Comparison of ENCODE assay signal across 9 mouse cellular contexts in the genomic region with DNA sequence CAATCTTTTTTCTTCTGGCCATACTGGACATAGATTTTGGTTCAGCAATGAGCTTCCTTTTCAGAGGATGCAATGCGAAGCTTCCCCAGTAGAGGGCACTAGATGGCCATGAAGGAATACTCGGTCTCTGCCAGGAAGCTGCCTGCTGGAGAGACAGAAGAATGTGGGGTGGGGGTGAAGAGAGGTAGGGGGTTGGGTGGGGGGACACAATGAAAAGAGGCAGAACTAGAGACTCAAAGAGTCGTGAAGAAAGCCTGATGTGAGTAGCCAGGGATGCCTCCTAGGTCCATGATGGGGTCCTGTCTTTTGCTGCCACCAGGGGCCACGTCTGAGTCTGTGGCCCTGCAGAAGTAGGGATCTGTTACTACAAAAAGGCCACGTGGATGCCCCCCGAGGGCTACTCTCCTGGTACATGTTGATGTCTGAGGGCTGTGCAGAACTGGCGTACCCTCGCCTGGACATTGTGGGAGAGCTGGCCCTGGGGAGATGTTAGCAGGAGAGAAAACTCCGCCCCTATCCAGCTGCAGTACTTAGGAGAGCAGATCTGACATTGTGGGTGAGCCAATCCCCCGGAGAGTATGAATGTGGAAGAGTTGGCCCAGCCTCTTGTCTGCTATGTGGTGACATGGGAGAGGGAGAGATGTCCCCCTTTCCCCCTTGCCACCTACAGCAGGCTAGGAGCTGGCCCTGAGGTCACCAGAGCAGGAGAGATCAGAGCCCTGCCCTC. TPM values are rescaled to one million over a fixed set of nuclear protein-coding genes. Genes with fewer than 3 reads are reported as not detected.
DNase-seq lines count a peak whose midpoint lies in the region; ATAC-seq and TF ChIP-seq lines count a peak whose summit lies in the region.
"Had no signal": no experiment of that assay in that cellular context is flagged by ENCODE, and none has a peak within 500 bp of the region (broad histone marks: within the 10 kb centered on the region; RNA-seq: fewer than 3 reads in every experiment).

No protein-coding gene starts in this region.

- ATAC-seq in G1E (ENCODE audit: extremely low read depth, insufficient number of reproducible peaks, low FRiP score, poor library complexity, severe bottlenecking), result no peak
- peak; percentile 78 for ATAC-seq in forebrain, embryonic 15.5 days (replicated peaks)
- ATAC-seq in hindbrain, embryonic 11.5 days (ENCODE audit: low FRiP score), result peak; percentile 70
- peak; percentile 73 for ATAC-seq in lung, embryonic 14.5 days (ENCODE audit: insufficient read depth)

- H3K27me3 ChIP-seq in G1E (ENCODE audit: insufficient read depth, low read length), result no peaks in the 10 kb centered on the region
- no peaks in the 10 kb centered on the region for H3K27me3 ChIP-seq in forebrain, embryonic 15.5 days
- H3K27me3 ChIP-seq in hindbrain, embryonic 11.5 days (ENCODE audit: control insufficient read depth, insufficient read depth, low read length), result no peaks in the 10 kb centered on the region
- H3K27me3 ChIP-seq in lung, embryonic 14.5 days (ENCODE audit: insufficient read depth, low read length), result no peaks in the 10 kb centered on the region

- WGBS in forebrain, embryonic 15.5 days, result 28% methylated on average over 10 of the region's 10 CpGs
- WGBS in hindbrain, embryonic 11.5 days, result 30% methylated on average over 10 of the region's 10 CpGs
- WGBS in lung, embryonic 14.5 days, result 28% methylated on average over 10 of the region's 10 CpGs

- DNase-seq in G1E (ENCODE audit: low spot score), result peak; percentile 8
- peak; percentile 13 for DNase-seq in c-Kit-negative CD71-positive TER-119-positive erythroid progenitor cells, embryonic 14.5 days (ENCODE audit: low read depth, low spot score)
- peak; percentile 89 for DNase-seq in hindbrain, embryonic 11.5 days (ENCODE audit: low spot score)
- DNase-seq in layer of hippocampus, adult 8-10 months (ENCODE audit: low spot score in 2 of 2), result peak; percentile 44 to 89
- peak; percentile 92 for DNase-seq in lung, embryonic 14.5 days
- peak; percentile 41 for DNase-seq in retina, adult 2 months (ENCODE audit: low read depth, low spot score)
- peak; percentile 52 to 69 for DNase-seq in thymus, postnatal 36 days

- no peak overlapping the region for H3K27ac ChIP-seq in forebrain, embryonic 15.5 days (replicated peaks)
- no peak overlapping the region for H3K27ac ChIP-seq in hindbrain, embryonic 11.5 days (ENCODE audit: low read depth, low read length)
- H3K27ac ChIP-seq in lung, embryonic 14.5 days (ENCODE audit: low read depth), result no peak overlapping the region

- H3K4me1 ChIP-seq in G1E (ENCODE audit: insufficient read depth, low read depth, low read length), result no peaks in the 10 kb centered on the region
- no peaks in the 10 kb centered on the region for H3K4me1 ChIP-seq in forebrain, embryonic 15.5 days
- H3K4me1 ChIP-seq in hindbrain, embryonic 11.5 days (replicated peaks; ENCODE audit: control insufficient read depth, insufficient read depth, low read length), result no peaks in the 10 kb centered on the region
- H3K4me1 ChIP-seq in lung, embryonic 14.5 days (ENCODE audit: insufficient read depth), result no peaks in the 10 kb centered on the region

- no peak overlapping the region for H3K4me3 ChIP-seq in G1E (ENCODE audit: low read depth, low read length)
- no peak overlapping the region for H3K4me3 ChIP-seq in forebrain, embryonic 15.5 days
- H3K4me3 ChIP-seq in hindbrain, embryonic 11.5 days (ENCODE audit: low read depth, low read length), result no peak overlapping the region
- no peak overlapping the region for H3K4me3 ChIP-seq in lung, embryonic 14.5 days (ENCODE audit: low read depth, low read length)

- TF ChIP-seq CTCF in G1E (IDR thresholded peaks at IDR 0.05; ENCODE audit: low read depth, low read length), result peak; percentile 31; the same call in 1 of the 2 replicates
- TF ChIP-seq CTCF in lung, embryonic 14.5 days (IDR thresholded peaks at IDR 0.05; ENCODE audit: low read depth), result peak; percentile 87

- no peak overlapping the region for H3K4me2 ChIP-seq in forebrain, embryonic 15.5 days (replicated peaks)
- no peak overlapping the region for H3K4me2 ChIP-seq in hindbrain, embryonic 11.5 days (replicated peaks; ENCODE audit: low read depth, low read length)
- H3K4me2 ChIP-seq in lung, embryonic 14.5 days, result no peak overlapping the region; the same call in 1 of the 2 replicates

- no peaks in the 10 kb centered on the region for H3K36me3 ChIP-seq in G1E (replicated peaks)
- H3K36me3 ChIP-seq in forebrain, embryonic 15.5 days, result no peaks in the 10 kb centered on the region
- H3K36me3 ChIP-seq in hindbrain, embryonic 11.5 days (ENCODE audit: control insufficient read depth, insufficient read depth, low read length), result no peaks in the 10 kb centered on the region
- H3K36me3 ChIP-seq in lung, embryonic 14.5 days (ENCODE audit: insufficient read depth), result no peaks in the 10 kb centered on the region

- H3K9me3 ChIP-seq in G1E (replicated peaks), result no peaks in the 10 kb centered on the region
- H3K9me3 ChIP-seq in forebrain, embryonic 15.5 days, result no peaks in the 10 kb centered on the region
- H3K9me3 ChIP-seq in hindbrain, embryonic 11.5 days (ENCODE audit: control insufficient read depth, low read length), result no peaks in the 10 kb centered on the region
- no peaks in the 10 kb centered on the region for H3K9me3 ChIP-seq in lung, embryonic 14.5 days (ENCODE audit: low read depth, low read length)

- H3K9ac ChIP-seq in forebrain, embryonic 15.5 days (replicated peaks), result no peak overlapping the region
- no peak overlapping the region for H3K9ac ChIP-seq in hindbrain, embryonic 11.5 days (ENCODE audit: low read depth, low read length)
- no peak overlapping the region for H3K9ac ChIP-seq in lung, embryonic 14.5 days

RNA-seq across cellular contexts. Expression of a gene that starts 43.4 kb away (rescaled TPM):
- total RNA-seq in G1E (2014; fragmentation: Nextera tagmentation) (not detected in 2 replicates), G1E (2017) (0.12 and 0.27 TPM in 2 replicates)
- not detected in 2 replicates for polyA plus RNA-seq in G1E (2012)
- 1.0 and 2.1 TPM in 2 replicates for polyA plus RNA-seq in forebrain, embryonic 15.5 days (2015; fragmentation: Nextera tagmentation; extraction: Ambion mirVana)
- polyA plus RNA-seq in hindbrain, embryonic 11.5 days (2014; fragmentation: Nextera tagmentation; extraction: Ambion mirVana), result 2.4 and 4.2 TPM in 2 replicates
- 10 to 100 TPM in 1 of 4 experiments, 1 to 10 TPM in 3; 5.4 to 10.4 (median 8.3) TPM for total RNA-seq in layer of hippocampus, adult 8-10 months (2022)
- 12.2 and 13.4 TPM in 2 replicates for polyA plus RNA-seq in lung, embryonic 14.5 days (2014; fragmentation: Nextera tagmentation; extraction: Ambion mirVana)
- total RNA-seq: hematopoietic stem cell, adult 5-6 weeks had no signal

Comparison
In these comparisons a context has a peak if more than half of its experiments do, and no peak if none do; other contexts are left out.
1. DNase-seq: peak in every context shown above with its lines; median percentile 92 in lung, embryonic 14.5 days; 89 in hindbrain, embryonic 11.5 days; 66 in layer of hippocampus, adult 8-10 months; 60 in thymus, postnatal 36 days; 41 in retina, adult 2 months; 13 in c-Kit-negative CD71-positive TER-119-positive erythroid progenitor cells, embryonic 14.5 days; 8 in G1E.